Mouse (Mus musculus) T-helper 1 cell (primary cell): ENCODE measurements around the gene Tbc1d2.

Experiments
- in situ Hi-C: fragments of 300-600 bp; cut with MboI, MseI; formaldehyde crosslinking; loops from one replicate; pipeline ENCODE4 v1.15.1; 2025; ENCODE audit warnings: high pct_unique_total_duplicates

Gene Tbc1d2

DNA sequence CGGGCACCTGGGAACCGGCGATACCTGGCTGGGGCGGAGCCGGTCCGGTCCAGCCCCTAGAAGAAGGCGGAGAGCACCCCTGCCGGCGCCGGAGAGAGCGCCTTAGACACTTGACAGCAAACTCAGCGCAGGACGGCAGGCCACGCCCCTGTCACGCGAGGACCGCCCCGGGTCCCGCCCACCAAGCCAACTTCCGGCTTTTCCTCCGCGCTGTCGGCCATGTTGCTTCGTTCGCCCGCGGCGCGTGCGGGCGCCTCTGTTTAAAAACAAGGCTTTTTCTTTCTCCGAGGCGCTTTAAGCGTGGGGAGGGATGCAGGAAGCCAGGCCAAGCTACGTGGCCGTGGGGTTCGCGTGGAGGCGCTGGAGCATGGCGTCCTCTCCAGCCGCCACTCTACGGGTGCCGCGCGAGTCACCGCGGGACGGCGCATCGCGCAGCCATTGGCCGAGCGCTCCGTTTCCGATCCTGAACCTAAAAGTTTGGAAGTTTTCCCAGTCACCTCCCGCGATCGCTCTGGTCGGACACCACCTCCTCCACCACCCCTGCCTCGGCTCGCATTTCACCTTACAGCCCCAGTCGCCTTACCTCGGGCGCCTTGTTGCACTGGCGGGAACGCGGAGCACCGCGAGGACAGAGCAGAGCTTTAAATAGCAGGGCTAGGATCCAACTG lies at the start of gene Tbc1d2:
Tbc1d2 (minus strand) TSS at position 124 of the 668 bp plus-strand sequence.
- in situ Hi-C loops, result no loop called here

GRCm38 (mm10) chr4:46696467-46696866 lies 46.5 kb upstream of the Tbc1d2 start:
- in situ Hi-C loops, result no loop called here

DNA sequence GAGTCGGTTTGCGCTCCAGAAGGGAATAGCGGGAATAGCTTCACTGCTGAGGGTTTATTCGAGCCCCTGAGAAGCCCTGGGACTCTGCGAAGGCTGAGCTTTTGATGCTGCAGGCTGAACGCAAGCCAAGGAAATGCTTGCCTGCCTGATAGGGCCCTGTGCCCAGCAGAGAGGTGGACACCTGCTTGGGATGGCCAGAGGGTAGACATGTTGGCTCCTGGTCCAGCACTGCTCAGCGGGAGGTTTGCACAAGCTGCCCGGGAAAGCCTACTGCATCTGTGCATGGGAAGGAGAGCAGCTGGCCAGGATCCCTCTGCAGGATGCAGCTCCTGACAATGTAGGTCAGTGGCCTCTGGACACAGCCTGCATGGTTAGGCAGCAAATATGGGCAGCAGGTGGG lies 40.6 kb upstream of the Tbc1d2 start:
- in situ Hi-C loops, result no loop called here

DNA sequence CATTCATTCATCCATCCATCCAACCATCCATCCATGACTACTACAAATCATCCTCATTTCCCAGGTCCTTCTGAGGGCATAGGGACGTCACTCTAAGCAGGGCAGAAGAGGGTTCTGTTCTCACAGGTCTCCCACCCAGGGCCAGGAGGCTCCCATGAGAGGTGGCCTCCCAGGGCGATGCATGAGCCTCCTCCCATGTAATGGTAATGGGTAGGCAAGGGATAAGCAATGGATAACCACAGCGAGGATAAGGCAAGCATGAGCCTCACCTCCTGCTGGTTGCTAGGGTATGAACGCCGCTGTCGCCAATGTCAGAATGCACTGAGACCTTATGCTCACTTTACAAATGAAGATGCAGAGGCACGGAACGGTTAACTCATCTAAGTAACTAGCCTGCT lies 40.0 kb upstream of the Tbc1d2 start:
- in situ Hi-C loops, result no loop called here

DNA sequence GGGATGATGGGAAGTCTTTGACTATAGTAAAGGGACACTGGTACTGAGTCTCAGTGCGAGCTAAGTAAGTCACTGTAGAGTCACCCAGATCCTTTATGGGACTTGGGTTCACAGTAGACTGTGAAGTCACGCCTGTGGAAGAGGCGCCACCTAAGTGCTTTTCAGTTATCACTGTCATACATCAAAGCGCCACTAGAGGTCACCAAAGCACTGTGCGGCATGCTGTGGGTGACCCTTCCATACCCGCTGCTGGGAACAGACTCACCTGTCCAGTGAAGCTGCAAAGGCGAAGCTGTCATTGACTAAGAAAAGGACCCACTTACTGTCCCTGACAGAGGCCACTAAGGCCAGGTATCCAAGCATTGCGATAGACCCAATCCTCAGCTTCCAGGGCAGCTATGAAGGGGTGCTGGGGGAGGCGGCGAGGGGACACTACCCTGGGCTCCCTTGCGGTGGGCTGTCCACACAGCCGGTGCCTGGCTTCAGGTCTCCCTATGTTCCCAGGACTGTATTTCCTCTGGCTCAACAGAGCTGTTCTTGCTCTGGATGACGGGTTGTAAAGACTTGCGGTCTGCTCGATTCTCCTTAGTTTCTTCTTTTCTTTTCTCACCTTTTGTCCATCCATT lies 39.5 kb upstream of the Tbc1d2 start:
- in situ Hi-C loops, result no loop called here

- in situ Hi-C loops, result no loop called here
Observed at GRCm38 (mm10) chr4:46688213-46688832, 38.3 kb upstream of the Tbc1d2 start.

DNA sequence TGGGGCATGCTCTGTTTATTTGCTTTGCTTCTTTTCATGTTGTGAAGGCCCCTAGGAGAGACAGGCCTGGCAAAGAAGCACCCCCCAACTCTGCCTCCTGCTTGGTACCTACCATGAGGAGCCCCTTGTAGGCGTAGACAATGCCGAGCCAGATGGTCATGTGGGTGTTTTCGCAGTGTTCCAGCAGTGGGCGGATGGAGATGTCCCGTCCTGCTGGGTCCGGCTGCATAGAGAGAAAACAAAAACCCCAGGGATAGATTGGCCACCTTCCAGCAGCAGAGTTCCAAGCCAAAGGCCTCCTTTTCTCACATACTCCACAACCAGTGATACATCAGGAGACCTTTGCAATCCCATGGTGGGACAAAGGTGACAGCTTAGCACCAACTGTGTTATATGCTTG lies 34.2 kb upstream of the Tbc1d2 start:
- in situ Hi-C loops, result loop anchor here (5.0 kb wide), 1 partner anchor 353 kb away; no protein-coding TSS in a partner anchor

GRCm38 (mm10) chr4:46676646-46677045 lies 26.6 kb upstream of the Tbc1d2 start:
- in situ Hi-C loops, result no loop called here

- in situ Hi-C loops, result no loop called here
Observed at GRCm38 (mm10) chr4:46675992-46676391, 26.0 kb upstream of the Tbc1d2 start.

DNA sequence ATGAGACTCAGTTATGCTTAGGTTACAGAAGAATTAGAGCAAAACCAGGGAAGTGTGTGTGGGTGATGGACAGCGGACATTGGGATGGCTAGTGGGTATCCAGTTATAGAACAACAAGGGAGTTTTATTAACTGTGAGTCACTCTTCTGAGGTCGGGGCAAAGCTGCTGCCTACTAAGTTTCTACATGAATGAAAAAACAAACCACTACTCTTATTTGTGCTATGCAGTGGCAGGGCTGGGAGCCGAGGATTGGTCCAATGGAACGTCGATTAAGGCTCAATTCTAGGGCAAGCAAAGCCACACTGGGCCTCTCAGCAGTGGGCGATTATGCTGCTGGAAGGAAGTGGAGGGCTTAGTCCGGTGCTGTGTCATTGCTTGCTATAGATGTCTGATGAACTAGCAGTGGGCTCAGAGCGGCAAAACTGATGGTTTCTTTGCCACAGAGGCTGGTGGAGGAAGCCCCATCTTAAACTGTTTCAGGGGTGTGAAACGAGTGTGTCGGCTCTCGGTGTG lies 25.3 kb upstream of the Tbc1d2 start:
- in situ Hi-C loops, result no loop called here

GRCm38 (mm10) chr4:46668620-46669019 lies 18.6 kb upstream of the Tbc1d2 start:
- in situ Hi-C loops, result no loop called here

GRCm38 (mm10) chr4:46666420-46666819 lies 16.4 kb upstream of the Tbc1d2 start:
- in situ Hi-C loops, result no loop called here

DNA sequence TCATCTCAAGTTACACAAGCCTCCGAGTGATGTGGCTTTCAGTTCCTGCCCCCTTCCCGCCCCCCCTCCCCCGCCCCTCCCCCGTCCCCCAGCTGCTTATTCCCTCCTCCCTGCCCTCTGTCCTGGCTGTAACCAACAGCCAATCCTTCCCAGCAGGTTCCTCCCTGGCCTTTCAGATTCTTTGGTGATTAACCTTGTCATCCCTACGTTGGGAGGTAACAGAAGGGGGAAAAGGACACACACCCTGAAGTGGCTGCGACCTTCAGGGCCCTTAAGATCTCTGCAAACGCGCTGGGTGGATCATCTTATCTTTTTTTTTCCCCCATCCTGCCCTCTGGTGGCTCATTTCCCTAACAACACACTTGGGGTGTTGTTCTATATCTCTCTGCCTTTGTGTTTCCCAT lies 15.4 kb upstream of the Tbc1d2 start:
- in situ Hi-C loops, result no loop called here

- in situ Hi-C loops, result no loop called here
Observed at GRCm38 (mm10) chr4:46664123-46665009, 14.4 kb upstream of the Tbc1d2 start.

GRCm38 (mm10) chr4:46661433-46661832 lies 11.4 kb upstream of the Tbc1d2 start:
- in situ Hi-C loops, result no loop called here

DNA sequence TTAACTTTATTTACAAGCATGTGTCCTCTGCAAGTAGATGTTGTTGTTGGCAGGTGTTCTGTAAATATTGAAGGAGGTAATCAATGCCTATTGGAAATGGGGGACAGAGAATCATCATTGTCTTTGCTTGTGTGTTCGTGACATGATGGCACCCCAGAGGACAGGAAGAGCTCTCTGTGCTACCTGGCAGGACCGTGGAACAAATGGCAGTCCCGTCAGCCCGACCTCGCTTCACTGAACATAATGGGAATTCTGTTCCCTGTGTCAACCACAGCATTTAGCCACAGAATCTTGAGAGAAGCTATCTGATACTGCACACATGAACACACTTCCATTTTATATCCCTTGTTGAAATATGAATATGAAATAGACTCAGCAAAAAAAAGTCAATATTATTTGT lies 8.9 kb upstream of the Tbc1d2 start:
- in situ Hi-C loops, result no loop called here

- in situ Hi-C loops, result no loop called here
Observed at GRCm38 (mm10) chr4:46657116-46657515, 7.1 kb upstream of the Tbc1d2 start.

GRCm38 (mm10) chr4:46655956-46656355 lies 5.9 kb upstream of the Tbc1d2 start:
- in situ Hi-C loops, result no loop called here

DNA sequence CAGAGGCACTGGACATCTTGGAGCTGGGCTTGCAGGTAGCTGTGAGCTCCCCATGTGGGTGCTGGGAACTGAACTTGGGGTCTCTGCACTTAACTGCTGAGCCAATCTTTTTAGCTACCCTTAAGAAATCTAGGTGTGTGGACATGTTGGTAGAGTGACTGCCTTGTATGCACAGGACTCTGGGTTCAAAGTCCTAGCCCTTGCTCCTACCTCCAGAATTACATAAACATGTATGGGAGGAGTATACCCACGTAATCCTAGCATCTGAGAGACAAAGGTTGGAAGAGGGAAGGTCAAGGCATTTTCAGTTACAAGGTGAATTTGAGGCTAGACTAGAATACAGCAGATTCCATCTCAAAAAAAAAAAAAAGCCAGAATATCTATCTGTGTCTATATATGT lies 5.3 kb upstream of the Tbc1d2 start:
- in situ Hi-C loops, result no loop called here

DNA sequence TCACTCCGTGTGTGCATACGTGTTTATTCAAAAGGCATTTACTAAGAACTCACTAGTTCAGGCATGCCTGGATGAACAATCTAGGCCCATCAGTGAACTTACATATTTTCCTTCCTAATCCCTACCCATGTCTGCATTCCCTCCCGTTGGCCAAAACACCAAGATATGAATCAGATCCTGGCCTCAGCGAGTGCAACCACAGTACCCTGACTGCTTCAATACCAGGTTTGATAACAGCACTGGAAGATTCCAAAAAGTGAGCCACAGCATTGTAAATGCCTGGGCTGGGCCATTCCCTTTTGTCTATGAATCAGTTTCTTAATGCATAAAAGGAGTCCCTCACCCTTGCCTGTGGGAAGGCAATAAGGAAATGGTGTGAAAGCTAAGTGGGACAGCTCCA lies 848 bp downstream of the Tbc1d2 start:
- in situ Hi-C loops, result loop anchor here (5.0 kb wide), 1 partner anchor 37 kb away; no protein-coding TSS in a partner anchor

DNA sequence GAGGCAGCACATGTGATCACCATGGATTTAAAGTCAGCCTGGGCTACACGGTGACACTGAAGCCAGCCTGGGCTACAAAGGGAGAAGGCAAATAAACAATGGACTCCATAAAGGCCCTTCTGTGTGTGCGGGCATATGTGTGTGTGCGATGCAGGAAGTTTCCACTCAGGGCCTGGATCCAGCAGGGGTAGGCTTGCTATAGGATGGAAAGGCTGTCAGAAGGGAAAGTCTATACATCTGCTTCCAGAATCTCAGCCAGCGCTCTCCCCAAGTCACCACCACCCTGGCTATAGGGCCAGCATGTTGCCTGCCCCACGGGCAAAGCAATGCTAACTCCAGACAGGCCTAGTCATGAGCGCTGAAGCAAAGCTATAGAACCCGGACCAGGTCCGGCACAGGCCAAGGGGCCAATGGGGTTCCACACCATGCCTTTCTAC lies 6.3 kb downstream of the Tbc1d2 start:
- in situ Hi-C loops, result no loop called here
